Mouse (Mus musculus) spleen, adult 2 months (tissue): ENCODE results near the gene Eif2d.

Experiments
- CTCF ChIP-seq: fragments of 200-500 bp; IDR thresholded peaks from 2 replicates; pipeline ENCODE4 v1.5.1; 2011; ENCODE audit warnings: mild to moderate bottlenecking, inconsistent platforms; ENCODE audit not compliant: insufficient read depth, insufficient read length, insufficient replicate concordance; ENCODE audit errors: extremely low read depth
- POLR2A ChIP-seq: fragments of 200-500 bp; IDR thresholded peaks from 2 replicates; pipeline ENCODE4 v1.6.1; 2011; ENCODE audit warnings: low read depth, low read length, inconsistent platforms

DNA sequence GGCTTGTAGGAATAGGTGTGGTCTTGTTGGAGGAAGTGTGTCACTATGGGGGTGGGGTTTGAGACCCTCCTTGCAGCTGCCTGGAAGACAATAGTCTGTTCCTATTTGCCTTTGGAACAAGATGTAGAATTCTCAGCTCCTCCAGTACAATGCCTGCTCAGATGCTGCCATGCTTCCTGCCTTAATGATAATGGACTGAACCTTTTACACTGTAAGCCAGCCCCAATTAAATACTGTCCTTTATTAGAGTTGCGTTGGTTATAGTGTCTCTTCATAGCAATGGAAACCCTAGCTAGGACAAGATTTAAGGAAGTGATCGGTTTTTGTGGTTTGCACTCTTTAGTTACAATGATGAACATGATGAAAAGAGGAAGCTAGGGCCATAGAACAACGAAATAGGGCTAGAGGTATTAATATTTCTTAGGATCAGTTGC is 6.8 kb upstream of the Eif2d start:
- no peak for TF ChIP-seq CTCF
- no peak for TF ChIP-seq POLR2A
